Mouse (Mus musculus) thymus, postnatal 10 days (tissue): ENCODE data around the gene Hes7.

Experiments
- DNase-seq, 2 experiments: peaks; one replicate each; pipeline ENCODE4 v3.0.0; 2021; ENCODE audit warnings: low spot score in 2 of 2

Hes7 gene

DNA sequence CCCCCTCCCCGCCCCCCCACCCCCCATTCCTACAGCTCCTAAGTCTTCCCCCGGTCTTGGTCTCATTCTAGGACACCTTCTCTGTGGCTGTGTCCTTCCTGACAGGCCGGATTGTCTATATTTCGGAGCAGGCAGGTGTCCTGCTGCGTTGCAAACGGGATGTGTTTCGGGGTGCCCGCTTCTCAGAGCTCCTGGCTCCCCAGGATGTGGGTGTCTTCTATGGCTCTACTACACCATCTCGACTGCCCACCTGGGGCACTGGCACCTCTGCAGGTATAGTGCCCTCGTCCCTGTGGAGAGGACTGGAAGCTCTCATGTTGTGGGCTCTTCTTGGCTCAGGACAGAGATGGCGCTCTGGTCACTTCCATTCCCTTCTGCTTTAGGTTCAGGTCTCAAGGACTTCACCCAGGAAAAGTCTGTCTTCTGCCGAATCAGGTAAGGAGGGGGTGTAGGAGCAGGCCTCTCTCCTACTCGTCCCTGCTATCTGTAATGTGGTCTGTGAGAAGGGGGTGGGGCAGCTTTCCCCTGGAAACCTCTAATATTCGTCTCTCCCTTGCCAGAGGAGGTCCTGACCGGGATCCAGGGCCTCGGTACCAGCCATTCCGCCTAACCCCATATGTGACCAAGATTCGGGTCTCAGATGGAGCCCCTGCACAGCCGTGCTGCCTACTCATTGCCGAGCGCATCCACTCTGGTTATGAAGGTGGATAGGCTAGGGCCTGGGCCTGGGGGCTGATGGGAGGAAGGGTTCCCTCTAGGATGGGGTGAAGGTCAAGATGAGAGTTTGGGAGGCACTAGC lies 18.4 kb upstream of the Hes7 start:
- DNase-seq, result no peak

DNA sequence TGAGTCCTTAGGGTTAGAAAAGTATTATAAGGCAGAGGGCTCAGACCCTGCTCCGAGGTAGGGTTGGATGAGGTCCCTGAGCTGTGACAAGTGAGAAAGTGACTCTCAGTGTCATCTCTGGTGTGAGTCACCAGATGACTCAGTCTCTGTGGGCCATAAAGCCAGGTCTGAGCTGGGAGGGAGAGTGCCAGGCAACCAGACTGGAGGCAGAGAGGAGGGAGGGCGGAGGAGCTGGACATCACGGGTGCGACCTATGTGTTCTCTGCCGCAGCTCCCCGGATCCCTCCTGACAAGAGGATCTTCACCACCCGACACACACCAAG lies 17.8 kb upstream of the Hes7 start:
- no peak for DNase-seq

DNA sequence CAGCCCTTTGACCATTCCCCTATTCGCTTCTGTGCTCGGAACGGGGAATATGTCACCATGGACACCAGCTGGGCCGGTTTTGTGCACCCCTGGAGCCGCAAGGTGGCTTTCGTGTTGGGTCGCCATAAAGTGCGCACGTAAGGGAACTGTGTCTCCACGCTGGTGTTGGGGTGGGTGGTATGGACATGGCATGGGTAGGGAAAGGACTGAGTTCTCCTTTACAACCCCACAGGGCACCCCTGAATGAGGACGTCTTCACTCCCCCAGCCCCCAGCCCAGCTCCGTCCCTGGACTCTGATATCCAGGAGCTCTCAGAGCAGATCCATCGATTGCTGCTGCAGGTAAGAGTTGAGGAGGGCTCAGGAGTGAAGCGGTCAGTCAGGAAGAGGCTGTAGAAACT lies 17.1 kb upstream of the Hes7 start:
- DNase-seq, result no peak

- DNase-seq, result no peak
Observed at GRCm38 (mm10) chr11:69103531-69104435, 16.4 kb upstream of the Hes7 start.

GRCm38 (mm10) chr11:69104487-69104886 lies 15.7 kb upstream of the Hes7 start:
- DNase-seq, result no peak

DNA sequence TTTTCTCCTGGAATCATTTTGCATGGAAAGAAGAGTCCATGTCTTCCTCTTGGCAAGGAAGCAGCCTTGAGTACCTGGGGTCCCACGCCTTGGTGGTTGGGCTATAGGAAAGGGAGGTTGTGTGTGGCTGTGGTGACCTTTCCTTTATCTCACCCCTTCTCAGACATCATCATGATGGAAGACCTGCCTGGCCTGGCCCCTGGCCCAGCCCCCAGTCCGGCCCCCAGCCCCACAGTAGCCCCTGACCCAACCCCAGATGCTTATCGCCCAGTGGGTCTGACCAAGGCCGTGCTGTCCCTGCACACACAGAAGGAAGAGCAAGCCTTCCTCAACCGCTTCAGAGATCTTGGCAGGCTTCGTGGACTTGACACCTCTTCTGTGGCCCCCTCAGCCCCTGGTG lies 15.0 kb upstream of the Hes7 start:
- no peak for DNase-seq

DNA sequence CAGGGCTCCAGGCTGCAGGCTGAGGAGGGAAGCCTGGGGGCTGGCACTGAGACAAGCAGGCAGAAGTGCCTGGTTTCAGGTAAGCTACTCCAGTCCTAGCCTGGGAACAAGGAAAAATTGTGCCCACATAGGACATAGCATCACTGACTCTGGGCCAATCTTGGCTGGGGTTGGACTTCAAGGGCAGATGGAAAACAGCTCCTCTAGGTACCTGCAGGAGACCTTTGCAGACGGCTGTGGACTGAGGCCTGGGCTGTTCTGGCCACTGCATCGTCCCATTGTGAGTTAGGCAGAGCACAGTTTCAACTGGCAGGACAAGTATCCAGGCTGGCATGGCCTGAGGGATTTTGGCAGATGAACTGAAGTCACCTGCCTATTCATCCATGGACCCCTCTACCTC lies 14.4 kb upstream of the Hes7 start:
- no peak for DNase-seq

DNA sequence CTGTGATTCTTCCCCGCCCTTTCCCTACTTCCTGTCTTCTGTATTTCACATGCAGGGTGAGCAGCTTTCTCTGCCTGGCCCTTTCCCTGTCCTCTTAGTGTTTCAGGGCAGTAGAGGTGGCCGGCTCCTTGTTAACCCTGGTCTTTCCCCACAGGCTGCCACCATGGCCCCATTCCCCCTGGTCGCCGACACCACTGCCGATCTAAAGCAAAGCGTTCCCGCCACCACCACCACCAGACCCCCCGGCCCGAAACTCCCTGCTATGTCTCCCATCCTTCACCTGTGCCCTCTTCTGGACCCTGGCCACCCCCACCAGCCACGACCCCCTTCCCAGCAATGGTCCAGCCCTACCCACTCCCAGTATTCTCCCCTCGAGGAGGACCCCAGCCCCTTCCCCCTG lies 13.9 kb upstream of the Hes7 start:
- DNase-seq, result no peak

- DNase-seq, result no peak
Observed at GRCm38 (mm10) chr11:69106842-69107241, 13.4 kb upstream of the Hes7 start.

DNA sequence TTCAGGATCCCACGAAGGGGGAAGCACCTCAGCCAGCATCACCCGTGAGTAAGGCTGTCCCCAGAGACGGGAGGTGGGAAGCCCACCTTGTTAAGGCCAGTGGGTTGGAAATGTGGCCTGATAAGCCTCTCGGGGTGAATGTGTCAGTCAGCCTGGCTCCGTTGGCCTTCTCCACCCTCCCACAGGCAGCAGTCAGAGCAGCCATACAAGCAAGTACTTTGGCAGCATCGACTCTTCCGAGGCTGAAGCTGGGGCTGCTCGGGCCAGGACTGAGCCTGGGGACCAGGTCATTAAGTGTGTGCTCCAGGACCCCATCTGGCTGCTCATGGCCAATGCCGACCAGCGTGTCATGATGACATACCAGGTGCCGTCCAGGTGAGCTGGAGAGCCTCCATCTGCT lies 12.5 kb upstream of the Hes7 start:
- no peak for DNase-seq

- DNase-seq, result no peak
Observed at GRCm38 (mm10) chr11:69108223-69108622, 12.0 kb upstream of the Hes7 start.

DNA sequence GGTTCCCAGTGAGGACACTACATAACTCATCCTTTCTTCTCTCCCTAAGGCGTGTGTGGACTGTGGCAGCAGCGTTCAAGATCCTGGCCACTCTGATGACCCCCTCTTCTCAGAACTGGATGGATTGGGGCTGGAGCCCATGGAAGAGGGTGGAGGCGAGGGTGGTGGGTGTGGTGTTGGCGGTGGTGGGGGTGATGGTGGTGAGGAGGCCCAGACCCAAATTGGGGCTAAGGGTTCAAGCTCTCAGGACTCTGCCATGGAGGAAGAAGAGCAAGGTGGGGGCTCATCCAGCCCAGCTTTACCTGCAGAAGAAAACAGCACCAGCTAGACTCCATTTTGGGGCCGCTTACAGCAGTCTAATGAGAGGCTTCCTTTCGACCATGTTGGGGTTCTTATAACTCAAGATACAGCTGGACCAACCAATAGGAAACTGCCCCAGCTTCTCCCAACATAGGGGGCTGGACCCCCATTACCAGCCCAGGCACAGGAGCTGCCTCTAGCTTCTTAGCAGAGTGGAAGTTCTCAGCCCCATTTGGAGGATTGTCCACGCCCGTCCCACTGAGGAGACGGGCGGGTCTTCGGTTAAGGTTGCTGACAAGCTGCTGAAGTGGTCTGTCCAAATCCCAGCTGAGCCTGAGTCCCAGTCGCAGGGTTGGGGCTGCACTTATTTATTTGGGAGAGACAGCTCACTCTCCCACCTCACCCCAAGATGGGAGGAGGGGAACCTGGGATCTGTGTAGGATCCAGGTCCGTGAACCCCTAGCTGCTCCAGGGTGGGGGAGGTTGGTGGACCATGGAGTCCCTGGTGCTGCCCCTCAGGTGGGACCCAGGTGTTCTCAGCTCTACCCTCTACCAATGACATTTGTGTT lies 10.9 kb upstream of the Hes7 start:
- no peak for DNase-seq

GRCm38 (mm10) chr11:69110319-69111046 lies 9.7 kb upstream of the Hes7 start:
- DNase-seq, result peak; percentile 81 to 93

DNA sequence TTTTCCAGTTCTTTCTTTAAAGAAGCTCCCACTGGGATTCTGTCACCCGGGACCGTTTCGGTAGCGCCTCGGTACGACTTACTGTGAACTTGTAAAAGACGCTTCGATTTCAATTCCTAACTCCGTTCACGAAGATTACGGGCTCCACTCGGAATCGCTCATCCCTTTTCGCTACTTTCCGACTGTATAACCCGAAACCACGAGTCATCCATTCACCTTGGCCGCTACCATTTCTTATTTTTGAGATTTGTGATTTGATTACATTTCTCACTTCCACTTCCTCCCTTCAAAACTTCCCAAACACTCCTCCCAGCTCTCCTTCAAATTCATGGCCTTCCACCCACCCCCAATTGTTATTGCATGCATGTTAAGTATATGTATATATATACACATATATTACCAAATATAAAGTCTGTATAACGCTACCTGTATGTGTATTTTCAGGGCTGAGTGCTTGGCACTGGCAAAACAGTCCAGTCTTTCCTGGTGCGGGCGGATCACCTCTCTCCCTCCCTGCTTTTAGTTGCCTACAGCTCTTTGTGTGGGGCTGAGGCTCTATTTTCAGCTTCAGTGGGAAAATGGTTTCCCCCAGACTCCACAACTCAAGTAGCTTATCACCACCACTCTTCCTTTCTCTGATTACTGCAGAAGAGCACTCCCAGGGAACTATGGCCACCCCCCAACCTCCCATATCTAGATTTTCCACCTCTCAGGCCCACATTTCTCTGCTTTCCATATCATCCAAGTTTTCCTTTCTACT lies 9.0 kb upstream of the Hes7 start:
- no peak for DNase-seq

DNA sequence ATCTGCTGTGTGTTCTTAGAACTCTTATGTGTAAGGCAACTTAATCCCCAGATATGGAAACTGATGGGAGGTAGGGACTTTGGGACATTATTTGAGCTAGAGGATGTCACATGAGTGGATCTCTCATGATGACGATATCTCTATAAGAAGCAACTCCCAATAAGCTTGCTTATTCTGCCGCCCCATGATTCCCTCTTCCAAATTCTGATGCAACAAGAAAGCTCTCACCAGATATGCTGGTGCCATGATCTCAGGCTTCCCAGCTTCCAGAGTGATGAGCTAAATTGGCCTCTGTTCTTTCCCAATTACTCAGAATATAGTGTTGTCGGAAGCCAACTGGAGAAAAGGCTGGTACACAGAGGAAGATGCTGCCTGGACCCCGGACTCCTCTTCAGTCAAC lies 8.3 kb upstream of the Hes7 start:
- no peak for DNase-seq

DNA sequence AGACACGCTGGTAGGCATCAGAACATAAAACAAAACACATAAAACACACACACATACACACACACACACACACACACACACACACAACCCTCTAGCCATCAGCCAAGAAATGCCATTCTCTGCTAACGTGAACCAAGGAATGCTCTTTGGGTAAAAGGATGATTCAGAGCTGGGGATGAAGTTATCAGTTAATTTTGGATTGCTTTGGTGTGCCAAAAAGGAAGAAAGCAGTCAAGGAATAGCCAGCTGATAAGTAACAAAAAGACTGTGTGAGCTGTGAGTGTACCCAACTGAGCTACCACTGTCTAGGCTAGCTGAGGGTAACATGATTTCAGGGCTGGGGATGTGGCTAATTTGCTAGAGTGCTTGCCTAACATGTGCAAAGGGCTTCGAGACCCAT lies 6.2 kb upstream of the Hes7 start:
- no peak for DNase-seq

DNA sequence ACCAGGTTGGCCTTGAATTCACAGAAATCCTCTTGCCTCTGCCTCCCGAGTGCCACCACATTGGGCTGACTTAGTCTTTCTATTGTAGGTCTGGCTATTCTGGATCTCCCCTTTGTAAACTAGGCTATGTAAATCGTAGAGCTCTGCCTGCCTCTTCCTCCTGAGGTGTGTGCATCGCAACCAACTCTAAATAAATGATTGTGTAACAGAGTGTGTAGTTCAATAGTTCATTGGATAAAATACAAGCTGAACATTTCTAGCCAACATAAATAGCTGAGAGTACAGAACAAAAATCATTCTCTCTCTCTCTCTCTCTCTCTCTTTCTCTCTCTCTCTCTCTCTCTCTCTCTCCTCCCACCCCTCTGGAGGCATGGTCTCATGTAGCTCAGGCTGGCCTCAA lies 5.6 kb upstream of the Hes7 start:
- no peak for DNase-seq

DNA sequence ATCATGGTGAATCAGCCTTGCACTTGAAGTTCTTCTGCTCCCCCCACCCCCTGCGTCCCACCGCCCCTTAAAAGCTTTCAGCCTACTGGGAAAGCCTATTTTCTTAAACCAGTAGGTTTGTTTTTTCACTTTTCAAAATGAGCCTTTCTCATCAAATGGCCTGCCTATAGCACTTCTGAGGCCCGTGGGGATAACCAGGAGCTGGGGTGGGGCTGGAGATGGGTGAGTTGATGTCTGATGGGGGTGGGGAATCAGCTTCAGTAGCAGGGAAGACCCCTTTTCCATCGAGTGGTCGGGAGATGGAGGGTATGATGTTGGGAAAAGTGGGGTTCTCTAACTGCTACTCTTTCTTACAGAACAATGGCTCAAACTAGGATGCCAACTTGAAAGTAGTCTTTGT lies 3.4 kb upstream of the Hes7 start:
- DNase-seq, result no peak

DNA sequence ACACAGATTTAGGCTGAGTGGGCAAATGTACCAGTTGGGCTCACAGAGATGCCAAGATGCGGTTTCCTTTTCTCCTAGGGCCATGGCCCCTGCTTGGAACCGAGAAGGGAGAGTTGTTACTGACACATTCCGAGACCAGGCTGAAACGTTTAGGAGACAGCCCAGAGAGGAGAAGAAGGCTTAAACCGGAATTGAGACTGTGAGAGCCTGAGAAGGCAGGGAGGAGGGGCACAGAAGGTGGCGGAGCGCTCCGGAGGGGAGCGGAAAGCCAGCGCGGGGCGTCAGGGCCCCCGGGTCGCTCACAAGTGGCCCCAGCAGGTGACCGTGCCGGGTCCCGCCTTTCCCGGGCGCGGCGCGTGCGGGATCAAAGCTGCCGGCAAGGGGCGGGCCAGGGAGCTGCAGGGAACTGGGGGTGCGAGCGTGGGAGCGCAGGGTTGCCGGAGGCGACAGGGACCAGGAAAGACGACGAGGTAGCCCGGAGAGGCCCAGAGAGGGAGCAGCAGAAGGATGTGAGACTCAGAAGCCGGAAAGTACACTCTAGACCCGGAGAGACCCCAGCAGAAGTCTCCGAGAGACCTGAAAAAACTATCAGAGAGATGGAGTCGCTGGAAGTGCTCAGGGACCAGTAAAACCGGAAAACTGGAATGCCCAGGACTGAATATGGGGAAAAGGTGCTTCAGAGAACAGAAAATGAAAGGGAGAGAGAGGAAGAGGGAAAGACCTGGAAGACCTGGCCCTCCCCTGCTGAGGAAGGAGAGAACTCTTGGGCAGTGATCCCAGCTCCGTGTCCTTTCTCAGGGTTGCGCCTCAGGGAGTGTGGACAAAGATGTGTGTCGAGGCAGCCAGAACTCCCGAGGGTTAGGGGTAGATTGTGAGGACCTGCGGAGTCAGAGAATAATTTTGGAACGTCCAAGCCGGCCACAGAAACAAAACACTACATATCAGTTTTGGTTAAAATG lies 2.2 kb upstream of the Hes7 start:
- DNase-seq, result peak; percentile 58 to 67

DNA sequence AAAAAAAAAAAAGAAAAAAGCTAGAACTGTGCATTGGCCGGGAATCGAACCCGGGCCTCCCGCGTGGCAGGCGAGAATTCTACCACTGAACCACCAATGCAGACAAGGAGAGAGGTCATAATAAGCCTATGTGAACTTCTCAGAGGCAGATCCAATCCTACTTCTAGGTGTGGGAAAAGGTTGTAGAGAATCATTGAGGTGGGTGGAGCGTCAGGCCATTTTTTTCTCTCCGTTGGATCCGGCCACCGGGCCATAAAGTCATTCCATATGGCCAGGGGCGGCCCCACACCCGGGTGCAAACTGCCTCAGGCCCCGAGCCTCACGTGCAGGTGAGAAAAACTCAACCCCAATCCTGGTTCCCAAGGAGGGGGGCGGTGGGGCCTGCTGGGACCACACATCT lies 1.4 kb upstream of the Hes7 start:
- peak; percentile 70 to 91 for DNase-seq
